Mouse (Mus musculus): Measurements from ENCODE around the gene Rad51d.

GRCm38 (mm10) chr11:82871031-82871446 lies 19.4 kb downstream of the Rad51d start, which contains the start of gene Rffl:
- TF ChIP-seq EP300 (IDR thresholded peaks at IDR 0.05; ENCODE audit: low read depth), result no peak
- TF ChIP-seq CTCF (IDR thresholded peaks at IDR 0.05; ENCODE audit: low read depth), result peak; percentile 91

Measured in liver, postnatal 0 days (tissue).